Mouse (Mus musculus): ENCODE results near the gene Itga6.

DNA sequence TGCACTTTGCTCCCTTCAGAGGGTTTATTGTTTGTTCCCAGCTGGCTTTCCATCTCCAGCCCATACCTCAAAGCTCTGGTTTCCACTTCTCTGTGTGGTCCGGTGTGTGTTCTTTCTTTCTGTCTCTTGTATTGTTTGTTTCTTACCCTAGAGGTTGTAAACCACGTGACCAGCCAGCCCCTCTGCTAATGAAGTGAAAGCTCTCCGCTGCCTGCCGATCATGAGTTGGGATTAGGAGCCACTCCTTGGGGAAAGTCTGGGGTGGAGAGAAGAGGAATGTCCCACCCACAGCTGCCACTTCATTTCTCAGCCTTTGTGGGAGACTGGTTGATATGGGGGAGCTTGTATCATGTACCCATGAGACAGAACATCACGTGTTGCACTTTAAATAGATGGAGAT, 69.9 kb downstream of the Itga6 start:
- TF ChIP-seq EP300 (IDR thresholded peaks at IDR 0.05; ENCODE audit: low read depth) (no peak), CTCF (IDR thresholded peaks at IDR 0.05; ENCODE audit: low read depth) (no peak)

Measured in heart, postnatal 0 days (tissue).